Mouse (Mus musculus) myocyte (in vitro differentiated cells): ENCODE results near the gene Fam57a. TPM values are rescaled to one million over a fixed set of nuclear protein-coding genes. Genes with fewer than 3 reads are reported as not detected.

ENCODE experiments used
- H3K27me3 ChIP-seq: one replicate; pipeline ENCODE4 v1.6.1; 2011; ENCODE audit not compliant: control insufficient read depth, insufficient read depth, insufficient read length
- H3K36me3 ChIP-seq: one replicate; pipeline ENCODE4 v1.6.1; 2011; ENCODE audit not compliant: control insufficient read depth, insufficient read depth
- H3K4me2 ChIP-seq: one replicate; pipeline ENCODE4 v1.6.1; 2011; ENCODE audit warnings: low read depth, control low read depth
- H3K4me3 ChIP-seq: one replicate; pipeline ENCODE4 v1.5.1; 2011; ENCODE audit warnings: mild to moderate bottlenecking, control low read depth, moderate library complexity
- H3K79me2 ChIP-seq: one replicate; pipeline ENCODE4 v1.6.1; 2011; ENCODE audit not compliant: control insufficient read depth, insufficient read depth
- H3ac ChIP-seq: one replicate; pipeline ENCODE4 v1.6.1; 2011; ENCODE audit not compliant: control insufficient read depth, insufficient read length
- CEBPB ChIP-seq: IDR thresholded peaks from 2 replicates; pipeline ENCODE4 v1.6.1; 2011; ENCODE audit warnings: mild to moderate bottlenecking, moderate library complexity; ENCODE audit not compliant: poor library complexity, insufficient read depth, severe bottlenecking
- E2F4 ChIP-seq: IDR thresholded peaks from one replicate; pipeline ENCODE4 v1.6.1; 2011; ENCODE audit warnings: mild to moderate bottlenecking, control low read depth, moderate library complexity; ENCODE audit not compliant: insufficient read depth
- MAX ChIP-seq: IDR thresholded peaks from one replicate; pipeline ENCODE4 v1.6.1; 2011; ENCODE audit warnings: low read depth, mild to moderate bottlenecking, control low read depth
- MYOD1 ChIP-seq, 3 experiments: IDR thresholded peaks; one replicate each; pipeline ENCODE4 v1.6.1; 2011; ENCODE audit warnings: control low read depth in 2 of 3, low read depth in 2 of 3, mild to moderate bottlenecking in 2 of 3, moderate library complexity in 1 of 3; ENCODE audit not compliant: insufficient read length in 2 of 3, control insufficient read depth in 1 of 3
- MYOG ChIP-seq, 3 experiments: IDR thresholded peaks; one replicate each; pipeline ENCODE4 v1.6.1; 2011; ENCODE audit warnings: control low read depth in 2 of 3, low read depth in 2 of 3, mild to moderate bottlenecking in 2 of 3; ENCODE audit not compliant: insufficient read length in 2 of 3, control insufficient read depth in 1 of 3, insufficient read depth in 1 of 3
- POLR2A ChIP-seq: IDR thresholded peaks from one replicate; pipeline ENCODE4 v1.6.1; 2011; ENCODE audit warnings: low read depth, mild to moderate bottlenecking, control low read depth, moderate library complexity; ENCODE audit not compliant: insufficient read length
- POLR2AphosphoS2 ChIP-seq: IDR thresholded peaks from one replicate; pipeline ENCODE4 v1.6.1; 2011; ENCODE audit warnings: low read depth, control low read depth; ENCODE audit not compliant: insufficient read length
- REST ChIP-seq: IDR thresholded peaks from one replicate; pipeline ENCODE4 v1.6.1; 2011; ENCODE audit warnings: mild to moderate bottlenecking, control low read depth, moderate library complexity; ENCODE audit not compliant: insufficient read depth, insufficient read length
- SRF ChIP-seq: IDR thresholded peaks from one replicate; pipeline ENCODE4 v1.6.1; 2011; ENCODE audit warnings: low read depth; ENCODE audit not compliant: control insufficient read depth, insufficient read length
- TCF12 ChIP-seq: IDR thresholded peaks from one replicate; pipeline ENCODE4 v1.6.1; 2011; ENCODE audit warnings: mild to moderate bottlenecking, control low read depth; ENCODE audit not compliant: poor library complexity, insufficient read depth, severe bottlenecking
- TCF3 ChIP-seq: IDR thresholded peaks from one replicate; pipeline ENCODE4 v1.6.1; 2011; ENCODE audit warnings: low read depth, control low read depth; ENCODE audit not compliant: insufficient read length
- USF1 ChIP-seq: IDR thresholded peaks from one replicate; pipeline ENCODE4 v1.6.1; 2011; ENCODE audit warnings: low read depth, mild to moderate bottlenecking, control low read depth, moderate library complexity
- polyA plus RNA-seq: library from polyadenylated mRNA; unstranded; fragments of >200 nt; fragmentation: generic; extraction: Trizol; gene quantifications from one replicate; pipeline ENCODE4 v1.2.1, GENCODE M21; 2012; ENCODE audit warnings: missing spikeins

The Fam57a gene
- 10.0 TPM for polyA plus RNA-seq

- peak within 1 kb of the TSS; percentile 28 for H3ac ChIP-seq
- no peaks in the 10 kb centered on the region for H3K27me3 ChIP-seq
- peaks cover 12% of the 10 kb centered on the region for H3K79me2 ChIP-seq
- TF ChIP-seq POLR2A (peak; percentile 52), SRF (no peak)
- no peaks in the 10 kb centered on the region for H3K36me3 ChIP-seq
- H3K4me2 ChIP-seq: peak within 1 kb of the TSS; percentile 91
- H3K4me3 ChIP-seq: peak within 1 kb of the TSS; percentile 99
These were observed at the start of gene Fam57a, which contains the start of gene Vps53 for GRCm38 (mm10) chr11:76179495-76180145. Gene Fam57a, plus strand, starts transcription at chr11:76179671. Gene Vps53, minus strand, starts transcription at chr11:76179647.

- Histone ChIP-seq H3K36me3 (peaks cover 23% of the 10 kb centered on the region), H3K4me3 (no peak overlapping the region), H3ac (no peak overlapping the region), H3K79me2 (no peaks in the 10 kb centered on the region), H3K4me2 (no peak overlapping the region), H3K27me3 (no peaks in the 10 kb centered on the region)
- no peak for TF ChIP-seq TCF12
- TF ChIP-seq MYOG (IDR thresholded peaks at IDR 0.05; ENCODE audit: control insufficient read depth in 1 of 3, insufficient read depth in 1 of 3, insufficient read length in 2 of 3, low read depth in 2 of 3): no peak
- TF ChIP-seq E2F4: no peak
- no peak for TF ChIP-seq MYOD1 (IDR thresholded peaks at IDR 0.05; ENCODE audit: control insufficient read depth in 1 of 3, insufficient read length in 2 of 3, low read depth in 2 of 3)
- no peak for TF ChIP-seq CEBPB
- TF ChIP-seq TCF3: no peak
- TF ChIP-seq POLR2AphosphoS2: no peak
- no peak for TF ChIP-seq USF1
- no peak for TF ChIP-seq MAX
- no peak for TF ChIP-seq SRF
- no peak for TF ChIP-seq REST
- TF ChIP-seq POLR2A: no peak
These were observed 48.6 kb upstream of the Fam57a start for GRCm38 (mm10) chr11:76130859-76131258.

GRCm38 (mm10) chr11:76135641-76136437, 43.6 kb upstream of the Fam57a start:
- Histone ChIP-seq H3K27me3 (no peaks in the 10 kb centered on the region), H3K79me2 (no peaks in the 10 kb centered on the region), H3ac (no peak overlapping the region), H3K4me3 (no peak overlapping the region), H3K4me2 (peak overlapping the region; percentile 62), H3K36me3 (peaks cover 14% of the 10 kb centered on the region)
- TF ChIP-seq TCF12 (no peak), MYOD1 (IDR thresholded peaks at IDR 0.05; ENCODE audit: control insufficient read depth in 1 of 3, insufficient read length in 2 of 3, low read depth in 2 of 3) (peak in 2 of 3 experiments; percentile 49 to 79), POLR2A (no peak), TCF3 (peak; percentile 6)

- TF ChIP-seq REST (no peak), USF1 (no peak), POLR2A (no peak), SRF (no peak), E2F4 (no peak), CEBPB (no peak), MYOD1 (IDR thresholded peaks at IDR 0.05; ENCODE audit: control insufficient read depth in 1 of 3, insufficient read length in 2 of 3, low read depth in 2 of 3) (no peak), MAX (no peak), POLR2AphosphoS2 (no peak), MYOG (IDR thresholded peaks at IDR 0.05; ENCODE audit: control insufficient read depth in 1 of 3, insufficient read depth in 1 of 3, insufficient read length in 2 of 3, low read depth in 2 of 3) (no peak), TCF3 (no peak), TCF12 (no peak)
- Histone ChIP-seq H3ac (no peak overlapping the region), H3K79me2 (no peaks in the 10 kb centered on the region), H3K27me3 (no peaks in the 10 kb centered on the region), H3K4me2 (no peak overlapping the region), H3K36me3 (peaks cover 14% of the 10 kb centered on the region), H3K4me3 (no peak overlapping the region)
These were observed 41.5 kb upstream of the Fam57a start for GRCm38 (mm10) chr11:76137996-76138395.

GRCm38 (mm10) chr11:76144386-76144785, 35.1 kb upstream of the Fam57a start:
- H3K4me3 ChIP-seq: no peak overlapping the region
- H3ac ChIP-seq: no peak overlapping the region
- TF ChIP-seq TCF3: no peak
- no peak for TF ChIP-seq MAX
- no peak for TF ChIP-seq TCF12
- no peak for TF ChIP-seq SRF
- no peak for TF ChIP-seq POLR2A
- TF ChIP-seq USF1: no peak
- TF ChIP-seq POLR2AphosphoS2: no peak
- no peak for TF ChIP-seq CEBPB
- TF ChIP-seq MYOD1 (IDR thresholded peaks at IDR 0.05; ENCODE audit: control insufficient read depth in 1 of 3, insufficient read length in 2 of 3, low read depth in 2 of 3): no peak
- TF ChIP-seq E2F4: no peak
- no peak for TF ChIP-seq MYOG (IDR thresholded peaks at IDR 0.05; ENCODE audit: control insufficient read depth in 1 of 3, insufficient read depth in 1 of 3, insufficient read length in 2 of 3, low read depth in 2 of 3)
- no peak for TF ChIP-seq REST
- no peak overlapping the region for H3K4me2 ChIP-seq
- H3K36me3 ChIP-seq: no peaks in the 10 kb centered on the region
- H3K79me2 ChIP-seq: no peaks in the 10 kb centered on the region
- no peaks in the 10 kb centered on the region for H3K27me3 ChIP-seq
